26 mouse cellular contexts compared by ENCODE assay signal in genomic region chr19:57679455-57679854, GRCm38 (mm10).
"Had no signal": no experiment of that assay in that cellular context is flagged by ENCODE, and none has a peak within 500 bp of the region (broad histone marks: within the 10 kb centered on the region; RNA-seq: fewer than 3 reads in every experiment).

No protein-coding gene starts in this region.

- H3K27me3 ChIP-seq: heart, embryonic 12.5 days; hindbrain, embryonic 12.5 days; hindbrain, embryonic 15.5 days; kidney, embryonic 15.5 days; limb, embryonic 12.5 days; liver, embryonic 13.5 days had no signal

- H3K9me3 ChIP-seq: heart, embryonic 12.5 days; hindbrain, embryonic 10.5 days; hindbrain, embryonic 12.5 days; hindbrain, embryonic 15.5 days; kidney, embryonic 15.5 days; limb, embryonic 10.5 days; limb, embryonic 12.5 days; liver, embryonic 13.5 days had no signal

- ATAC-seq: hindbrain, postnatal 0 days; intestine, embryonic 16.5 days had no signal

- H3K36me3 ChIP-seq: hindbrain, embryonic 12.5 days; hindbrain, embryonic 15.5 days; liver, embryonic 13.5 days had no signal

- H3K4me3 ChIP-seq: gastrocnemius, adult 2 months; heart, adult 2 months; heart, embryonic 12.5 days; hindbrain, embryonic 10.5 days; hindbrain, embryonic 12.5 days; hindbrain, embryonic 15.5 days; kidney, embryonic 15.5 days; limb, embryonic 10.5 days; limb, embryonic 12.5 days; liver, embryonic 13.5 days had no signal

- H3K27ac ChIP-seq: gastrocnemius, adult 2 months; heart, adult 2 months; hindbrain, embryonic 10.5 days; hindbrain, embryonic 12.5 days; hindbrain, embryonic 15.5 days; hindbrain, postnatal 0 days; kidney, embryonic 15.5 days; kidney, postnatal 0 days; limb, embryonic 10.5 days; limb, embryonic 12.5 days; liver, embryonic 13.5 days had no signal

- H3K4me2 ChIP-seq: heart, embryonic 12.5 days; hindbrain, embryonic 12.5 days; hindbrain, embryonic 15.5 days; kidney, embryonic 15.5 days; limb, embryonic 12.5 days; liver, embryonic 11.5 days; liver, embryonic 13.5 days had no signal

- H3K4me1 ChIP-seq: hindbrain, embryonic 10.5 days; hindbrain, embryonic 12.5 days; hindbrain, embryonic 15.5 days; liver, embryonic 13.5 days had no signal

- H3K9ac ChIP-seq: heart, embryonic 12.5 days; hindbrain, embryonic 12.5 days; hindbrain, embryonic 15.5 days; kidney, embryonic 15.5 days; limb, embryonic 12.5 days; liver, embryonic 13.5 days had no signal

- DNase-seq: gastrocnemius, adult 2 months; gastrocnemius, postnatal 10 days; gastrocnemius, postnatal 25 days; heart, adult 2 months; heart, postnatal 10 days; heart, postnatal 4 days; kidney, adult 11 months; kidney, adult 2 months; kidney, adult 9 months; kidney, postnatal 14 days; kidney, postnatal 36 days; layer of hippocampus, adult 9-11 months; layer of hippocampus, postnatal 36 days; liver; liver, embryonic 13.5 days had no signal
